Mouse (Mus musculus) ES-CJ7 (cell line): ENCODE measurements at regions not wholly inside any gene's neighbourhood (a gene's known extent, or its start where the extent isn't known, plus 50 kb on each side); places are given as distances from the start of the nearest gene placed in this dataset.

Source experiments
- DNase-seq: peaks from one replicate; pipeline ENCODE4 v3.0.0; 2011; ENCODE audit warnings: low read depth, low spot score

DNA sequence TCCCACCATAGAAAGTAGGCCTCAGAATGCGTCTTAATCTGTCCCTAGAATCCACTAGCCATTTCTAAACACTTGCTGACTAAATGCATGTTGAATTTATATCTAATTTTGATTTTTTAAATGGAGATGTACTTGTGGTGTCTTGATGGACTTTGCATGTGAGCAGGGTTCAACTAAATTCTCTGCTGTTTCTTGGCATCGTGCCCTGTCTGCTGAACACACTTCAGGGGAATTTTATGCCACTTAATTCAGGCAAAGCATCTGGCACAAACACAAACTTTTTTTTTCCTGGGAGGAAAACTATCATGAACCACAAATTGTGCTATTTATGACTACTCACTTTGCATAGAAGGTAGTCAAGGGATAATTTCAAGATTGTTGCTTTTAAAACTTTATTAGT lies 87.7 kb downstream of the Stc2 start:
- no peak for DNase-seq

GRCm38 (mm10) chr11:31248467-31248866 lies 66.2 kb upstream of the Gm17332 start:
- DNase-seq, result peak; percentile 75
